Mouse (Mus musculus): ENCODE measurements around the gene Eef2.

- TF ChIP-seq CTCF (IDR thresholded peaks at IDR 0.05; ENCODE audit: low read depth) (no peak), EP300 (IDR thresholded peaks at IDR 0.05; ENCODE audit: low read depth) (no peak)
Observed at GRCm38 (mm10) chr10:81191342-81191982, 15.0 kb downstream of the Eef2 start.
